ENCODE assay signal across 8 mouse cellular contexts in the genomic region with DNA sequence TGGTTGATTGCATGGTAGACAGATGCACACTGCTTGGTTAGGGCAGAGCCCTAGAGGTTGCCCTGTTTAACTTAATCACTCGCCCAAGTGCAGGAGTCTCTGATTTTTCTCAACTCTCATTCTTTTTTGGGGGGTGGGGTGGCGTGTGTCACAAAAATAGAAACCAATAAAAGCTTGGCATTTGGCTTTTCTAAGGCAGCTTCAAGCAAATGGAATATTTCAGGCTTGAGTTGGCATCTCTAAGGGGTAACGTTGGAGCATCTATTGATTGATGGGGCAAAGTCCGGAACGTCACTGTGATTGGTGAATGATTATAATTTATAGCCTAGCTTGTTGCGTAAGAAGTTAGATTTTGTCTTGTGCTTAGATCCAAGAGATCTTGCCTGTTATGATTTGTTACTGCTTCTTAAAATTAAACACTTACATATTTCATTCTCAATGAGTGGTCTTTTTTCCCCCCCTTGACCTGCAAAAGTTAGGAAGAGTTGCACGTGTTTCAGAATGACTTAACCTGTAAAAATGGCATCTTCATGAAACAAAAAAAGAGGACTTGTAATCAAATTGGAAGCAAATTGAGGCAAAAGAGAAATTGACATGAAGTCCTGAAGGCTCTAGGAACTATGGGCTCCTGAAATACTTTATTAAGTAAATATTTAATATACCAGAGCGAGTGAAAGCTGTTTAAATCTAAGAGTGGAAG. TPM values are rescaled to one million over a fixed set of nuclear protein-coding genes. Genes with fewer than 3 reads are reported as not detected.
DNase-seq lines count a peak whose midpoint lies in the region; ATAC-seq and TF ChIP-seq lines count a peak whose summit lies in the region.

No protein-coding gene starts in this region.

- H3K27ac ChIP-seq in left cerebral cortex, adult 2 months, result peak overlapping the region; percentile 97
- no peak overlapping the region for H3K27ac ChIP-seq in embryonic facial prominence, embryonic 13.5 days
- H3K27ac ChIP-seq in intestine, postnatal 0 days (ENCODE audit: low read depth, low read length), result peak overlapping the region; percentile 99
- no peak overlapping the region for H3K27ac ChIP-seq in neural tube, embryonic 15.5 days (replicated peaks)

- no peaks in the 10 kb centered on the region for H3K27me3 ChIP-seq in embryonic facial prominence, embryonic 13.5 days
- no peaks in the 10 kb centered on the region for H3K27me3 ChIP-seq in intestine, postnatal 0 days (replicated peaks; ENCODE audit: control insufficient read depth, insufficient read depth, low read length)
- H3K27me3 ChIP-seq in neural tube, embryonic 15.5 days (replicated peaks), result no peaks in the 10 kb centered on the region

- peak overlapping the region; percentile 94 for H3K4me3 ChIP-seq in left cerebral cortex, adult 2 months
- peak overlapping the region; percentile 96 for H3K4me3 ChIP-seq in embryonic facial prominence, embryonic 13.5 days
- peak overlapping the region; percentile 94 for H3K4me3 ChIP-seq in intestine, postnatal 0 days (ENCODE audit: low read depth, low read length)
- H3K4me3 ChIP-seq in neural tube, embryonic 15.5 days (replicated peaks), result peak overlapping the region; percentile 80

- peak overlapping the region; percentile 99 for H3K9ac ChIP-seq in embryonic facial prominence, embryonic 13.5 days
- peak overlapping the region; percentile 99; the same call in 1 of the 2 replicates for H3K9ac ChIP-seq in intestine, postnatal 0 days (ENCODE audit: low read depth, low read length)
- no peak overlapping the region; the same call in 1 of the 2 replicates for H3K9ac ChIP-seq in neural tube, embryonic 15.5 days (replicated peaks)

- intact Hi-C loops in left cerebral cortex, adult 2 months (cut with DNase I), result loop anchor here (5.0 kb wide), 1 partner anchor 545 kb away; no protein-coding TSS in a partner anchor
- intact Hi-C loops in left cerebral cortex, postnatal 14 days (cut with DNase I), result loop anchor here (5.0 kb wide), 1 partner anchor 190 kb away; no protein-coding TSS in a partner anchor

- no peak for TF ChIP-seq CTCF in left cerebral cortex, adult 2 months (IDR thresholded peaks at IDR 0.05)
- TF ChIP-seq CTCF in intestine, postnatal 0 days (IDR thresholded peaks at IDR 0.05; ENCODE audit: low read depth), result no peak

- 70% methylated on average over 8 of the region's 8 CpGs for WGBS in embryonic facial prominence, embryonic 13.5 days
- 20% methylated on average over 8 of the region's 8 CpGs for WGBS in intestine, postnatal 0 days
- WGBS in neural tube, embryonic 15.5 days, result 23% methylated on average over 8 of the region's 8 CpGs

- peaks cover 26% of the 10 kb centered on the region for H3K4me1 ChIP-seq in embryonic facial prominence, embryonic 13.5 days
- H3K4me1 ChIP-seq in intestine, postnatal 0 days (replicated peaks; ENCODE audit: control insufficient read depth, insufficient read depth, low read length), result peaks cover 10% of the 10 kb centered on the region; the same call in 1 of the 2 replicates
- H3K4me1 ChIP-seq in neural tube, embryonic 15.5 days, result peaks cover 25% of the 10 kb centered on the region

- H3K36me3 ChIP-seq in embryonic facial prominence, embryonic 13.5 days, result no peaks in the 10 kb centered on the region
- H3K36me3 ChIP-seq in intestine, postnatal 0 days (ENCODE audit: control insufficient read depth, insufficient read depth), result no peaks in the 10 kb centered on the region
- no peaks in the 10 kb centered on the region for H3K36me3 ChIP-seq in neural tube, embryonic 15.5 days

- H3K4me2 ChIP-seq in embryonic facial prominence, embryonic 13.5 days, result peak overlapping the region; percentile 81
- H3K4me2 ChIP-seq in intestine, postnatal 0 days (replicated peaks; ENCODE audit: low read depth), result peak overlapping the region; percentile 76
- peak overlapping the region; percentile 86 for H3K4me2 ChIP-seq in neural tube, embryonic 15.5 days

- DNase-seq in left cerebral cortex, adult 2 months (ENCODE audit: extremely low spot score in 1 of 2, low spot score in 2 of 2), result no peak
- no peak for DNase-seq in left cerebral cortex, postnatal 14 days (ENCODE audit: low spot score in 2 of 2)
- no peak for DNase-seq in right cerebral cortex, postnatal 36 days (ENCODE audit: low spot score in 2 of 2)
- no peak for DNase-seq in spleen, postnatal 4 days (ENCODE audit: low spot score in 2 of 2)

- H3K9me3 ChIP-seq in embryonic facial prominence, embryonic 13.5 days, result no peaks in the 10 kb centered on the region
- no peaks in the 10 kb centered on the region for H3K9me3 ChIP-seq in intestine, postnatal 0 days (ENCODE audit: control insufficient read depth)
- H3K9me3 ChIP-seq in neural tube, embryonic 15.5 days (replicated peaks), result no peaks in the 10 kb centered on the region

- no peak for ATAC-seq in embryonic facial prominence, embryonic 13.5 days (ENCODE audit: insufficient number of reproducible peaks, insufficient read depth, low FRiP score, low TSS enrichment, low read depth)
- no peak for ATAC-seq in intestine, postnatal 0 days
- no peak for ATAC-seq in neural tube, embryonic 15.5 days (ENCODE audit: low FRiP score)
- no peak for ATAC-seq in megakaryocyte-erythroid progenitor cell, adult 5-6 weeks (replicated peaks; ENCODE audit: low FRiP score, low TSS enrichment, poor library complexity, severe bottlenecking)

RNA-seq across cellular contexts. Expression of a gene that starts 2.6 kb away (rescaled TPM):
- 10 to 100 TPM; 70.7 to 79.6 TPM for total RNA-seq in left cerebral cortex, adult 2 months (2021)
- 10 to 100 TPM; 40.6 to 44.3 TPM for total RNA-seq in left cerebral cortex, postnatal 14 days (2021)
- polyA plus RNA-seq in embryonic facial prominence, embryonic 13.5 days (2015; fragmentation: Nextera tagmentation; extraction: Ambion mirVana), result 27.1 and 30.0 TPM in 2 replicates
- 43.3 and 46.2 TPM in 2 replicates for polyA plus RNA-seq in intestine, postnatal 0 days (2015; fragmentation: Nextera tagmentation; extraction: Ambion mirVana)
- polyA plus RNA-seq in neural tube, embryonic 15.5 days (2015; fragmentation: Nextera tagmentation; extraction: Ambion mirVana), result 10.2 and 18.6 TPM in 2 replicates
- total RNA-seq in megakaryocyte-erythroid progenitor cell, adult 5-6 weeks (2014; fragmentation: Nextera tagmentation), result 55.0 and 76.9 TPM in 2 replicates
- total RNA-seq in megakaryocyte-erythroid progenitor cell, adult 5-6 weeks (2017), result 17.2 and 26.2 TPM in 2 replicates

Comparison
In these comparisons a context has a peak if more than half of its experiments do, and no peak if none do; other contexts are left out.
1. H3K27ac ChIP-seq: peak in left cerebral cortex, adult 2 months (single experiment) and intestine, postnatal 0 days (single experiment); none in embryonic facial prominence, embryonic 13.5 days (single experiment) and neural tube, embryonic 15.5 days (single experiment).
2. Peak in every context shown above with its lines, with median percentiles within 50 percentile points of each other: H3K4me3 ChIP-seq and H3K4me2 ChIP-seq.